Mouse (Mus musculus): ENCODE measurements at regions not wholly inside any gene's neighbourhood (a gene's known extent, or its start where the extent isn't known, plus 50 kb on each side); places are given as distances from the start of the nearest gene placed in this dataset.

GRCm38 (mm10) chr7:70003200-70003986 lies 363.1 kb downstream of the Nr2f2 start:
- DNase-seq (ENCODE audit: low spot score), result no peak

- no peak for DNase-seq (ENCODE audit: low spot score)
These were observed 367.8 kb downstream of the Nr2f2 start for GRCm38 (mm10) chr7:69998756-69999155.

DNA sequence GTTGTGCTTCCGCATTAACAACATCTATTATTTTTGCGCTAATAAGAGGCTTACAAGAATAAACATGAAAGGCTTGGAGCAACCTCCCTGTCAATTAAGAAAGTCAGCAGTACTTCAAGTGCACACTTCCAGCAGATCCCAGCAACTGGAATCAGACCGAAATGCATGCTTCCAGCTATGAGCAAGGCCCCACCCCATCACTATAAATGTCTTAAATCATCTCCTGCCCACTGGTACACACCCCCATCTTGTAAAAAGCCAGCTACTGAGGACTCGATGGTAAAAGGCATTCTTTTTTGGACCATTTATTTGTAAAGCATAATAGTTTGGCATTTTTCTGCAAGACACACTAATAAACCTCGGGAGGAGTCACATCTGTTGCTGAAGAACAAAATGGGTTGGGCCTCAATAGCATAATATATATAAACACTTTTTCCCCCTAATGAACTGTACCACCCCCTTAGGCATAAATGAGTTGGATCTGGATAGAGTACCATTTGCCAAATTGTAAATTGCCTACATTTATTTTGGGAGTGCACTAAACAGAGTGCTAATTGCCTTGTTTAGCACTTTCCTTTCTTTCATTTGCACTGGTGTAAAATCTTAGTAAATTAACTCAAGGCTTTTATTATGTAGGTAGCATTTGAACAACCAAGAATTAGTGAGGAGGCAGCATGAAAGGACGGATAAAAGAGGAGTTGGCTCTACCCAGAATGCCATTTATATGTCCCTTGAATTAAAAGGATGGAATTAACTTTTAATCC lies 371.8 kb downstream of the Nr2f2 start:
- no peak for DNase-seq (ENCODE audit: low spot score)

DNA sequence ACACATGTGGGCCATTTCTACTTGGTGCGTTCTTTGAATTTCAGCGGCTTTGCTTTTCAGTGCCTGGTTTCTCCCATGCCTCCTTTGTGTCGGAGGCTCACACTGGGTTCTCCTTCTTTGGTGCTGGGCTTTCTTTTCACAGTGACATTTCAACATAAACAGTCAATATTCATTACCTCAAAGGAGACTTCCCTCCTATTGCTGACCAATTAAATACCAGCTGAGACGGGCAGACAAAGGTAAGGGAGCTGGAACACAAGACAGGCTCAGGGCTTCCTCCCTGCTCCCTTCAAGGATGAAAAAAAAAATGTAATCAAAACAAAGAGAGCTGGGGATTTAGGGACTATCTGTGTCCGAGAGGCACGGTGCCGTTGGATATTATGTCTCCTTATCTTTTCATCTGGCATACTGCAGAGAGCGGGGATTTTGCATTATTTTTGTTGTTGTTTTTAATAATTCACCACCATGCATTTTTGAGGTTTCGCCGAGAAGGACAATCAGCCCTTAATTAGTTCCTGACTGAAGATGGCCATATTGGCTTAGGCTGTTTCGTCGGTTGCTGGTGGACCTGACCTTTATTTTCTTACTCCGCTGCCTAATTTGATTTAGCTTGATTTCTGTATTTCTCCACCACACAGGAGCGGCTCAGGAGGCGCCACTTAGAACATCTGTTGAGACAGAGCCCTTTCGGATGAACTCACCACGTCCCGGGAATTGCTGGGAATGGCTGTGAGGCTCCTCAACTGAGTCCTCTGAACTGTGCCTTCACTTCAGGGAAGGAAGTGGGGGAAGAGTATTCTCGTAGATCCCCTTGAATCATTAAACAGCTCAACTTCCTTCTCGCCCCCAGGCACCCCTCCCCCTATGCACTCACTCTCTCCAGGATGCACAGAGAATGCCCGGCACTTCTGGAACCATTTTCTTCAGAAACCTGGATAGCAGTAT lies 373.9 kb downstream of the Nr2f2 start:
- no peak for DNase-seq (ENCODE audit: low spot score)

DNA sequence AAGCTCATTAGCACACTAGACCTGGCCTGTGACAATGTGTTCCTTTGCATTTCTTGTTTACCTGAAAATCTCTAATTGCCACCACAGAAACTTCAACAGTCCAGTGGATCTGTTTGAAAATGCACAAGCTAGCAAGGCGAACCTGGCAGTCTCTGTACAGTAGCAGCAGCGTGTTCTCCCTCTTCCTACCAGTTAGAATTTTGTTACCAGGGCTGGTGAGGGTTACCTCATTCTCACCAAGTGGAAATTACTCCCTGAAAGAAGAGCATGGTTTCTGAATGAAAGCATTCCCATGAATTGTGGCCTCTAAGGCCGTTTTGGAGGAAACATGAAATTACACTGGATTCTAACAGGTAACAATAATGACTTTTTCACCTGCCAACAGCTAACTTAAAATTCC lies 374.6 kb downstream of the Nr2f2 start:
- DNase-seq (ENCODE audit: low spot score), result no peak

DNA sequence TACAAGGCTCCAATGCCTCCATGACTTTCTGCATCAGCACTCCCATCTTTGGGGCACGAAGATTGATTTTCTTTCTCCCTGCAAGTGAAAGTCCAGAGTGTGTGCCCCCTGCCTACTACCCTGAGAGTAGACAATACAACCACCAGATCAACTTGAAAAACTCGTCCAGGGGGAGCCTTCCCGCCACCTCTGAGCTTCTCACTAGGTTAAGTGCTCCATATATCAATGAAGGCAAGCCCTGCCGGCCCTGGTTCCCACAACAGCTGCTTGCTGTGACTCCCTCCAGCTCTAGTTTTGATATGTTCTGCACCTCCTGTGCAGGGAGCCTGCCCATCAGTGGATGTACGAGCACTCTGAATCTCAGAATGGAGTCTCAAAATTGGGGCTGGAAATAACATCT lies 377.8 kb downstream of the Nr2f2 start:
- no peak for DNase-seq (ENCODE audit: low spot score)

- no peak for DNase-seq (ENCODE audit: low spot score)
These were observed 385.2 kb downstream of the Nr2f2 start for GRCm38 (mm10) chr7:69981301-69981700.

- no peak for DNase-seq (ENCODE audit: low spot score)
These were observed 390.2 kb downstream of the Nr2f2 start for GRCm38 (mm10) chr7:69976369-69976768.

DNA sequence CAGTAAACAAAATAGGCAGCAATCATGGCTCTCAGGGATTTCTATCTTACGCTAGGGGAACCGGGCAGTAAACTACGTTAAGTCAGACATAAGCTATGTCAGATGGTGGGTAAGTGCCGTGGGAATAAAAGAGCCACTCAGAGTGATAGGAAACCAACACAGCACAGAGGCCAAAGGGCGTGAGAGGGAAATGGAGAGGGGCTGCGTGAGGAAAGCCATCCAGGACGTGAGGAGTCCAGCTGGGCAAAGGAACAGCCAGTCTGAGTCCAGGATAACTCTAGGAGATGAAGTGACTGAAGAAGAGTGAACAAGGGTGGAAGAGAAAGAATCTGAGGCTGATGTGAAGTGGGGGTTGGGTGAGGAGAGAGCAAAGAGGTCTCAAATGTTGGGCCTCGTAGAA lies 402.5 kb downstream of the Nr2f2 start:
- DNase-seq (ENCODE audit: low spot score), result no peak

GRCm38 (mm10) chr7:69950221-69950670 lies 416.3 kb downstream of the Nr2f2 start:
- DNase-seq (ENCODE audit: low spot score), result no peak

DNA sequence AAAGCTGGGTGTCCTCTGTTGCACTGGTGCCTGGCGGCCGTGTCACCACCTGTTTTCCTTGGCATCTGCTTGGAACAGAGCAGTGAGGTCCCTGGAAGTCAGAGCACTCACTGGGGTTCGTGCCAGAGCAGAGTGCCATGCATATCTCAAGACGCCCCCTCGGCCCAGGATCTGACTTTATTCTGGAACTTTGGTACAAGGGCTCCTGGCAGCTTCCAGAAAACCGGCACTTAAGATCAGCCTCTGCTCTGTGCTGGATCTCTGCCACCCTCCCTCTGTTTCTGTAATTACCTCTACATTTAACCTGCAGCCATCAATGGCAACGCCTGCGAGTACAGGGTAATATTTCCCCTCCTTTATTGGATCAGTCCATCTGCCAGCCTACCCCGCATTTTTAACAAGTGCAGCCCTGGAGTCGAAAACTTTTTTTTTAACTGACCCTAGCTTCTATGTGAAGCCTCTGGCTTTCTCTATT lies 416.9 kb downstream of the Nr2f2 start:
- no peak for DNase-seq (ENCODE audit: low spot score)

- no peak for DNase-seq (ENCODE audit: low spot score)
These were observed 420.1 kb downstream of the Nr2f2 start for GRCm38 (mm10) chr7:69946396-69946795.

DNA sequence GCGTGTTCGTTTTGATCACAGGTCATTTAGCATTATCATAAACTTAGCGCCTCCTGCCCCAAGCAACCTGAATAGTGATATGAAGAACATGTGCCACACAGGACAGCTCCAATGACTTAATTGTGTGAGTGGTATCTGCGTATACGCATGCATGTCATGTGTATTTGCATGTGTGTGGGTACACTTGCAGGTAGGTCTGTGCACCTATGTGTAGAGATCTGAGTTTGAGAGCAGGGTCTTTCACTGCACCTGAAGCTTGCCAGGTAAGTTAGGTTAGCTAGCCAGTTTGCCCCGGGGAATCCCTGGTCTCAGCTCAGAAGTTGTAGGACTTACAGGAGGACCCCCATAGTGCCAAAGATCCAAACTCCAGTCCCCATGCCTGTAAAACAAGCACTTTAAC lies 424.7 kb downstream of the Nr2f2 start:
- no peak for DNase-seq (ENCODE audit: low spot score)

GRCm38 (mm10) chr7:69925261-69925660 lies 441.3 kb downstream of the Nr2f2 start:
- DNase-seq (ENCODE audit: low spot score), result no peak

GRCm38 (mm10) chr7:69924551-69924950 lies 442.0 kb downstream of the Nr2f2 start:
- DNase-seq (ENCODE audit: low spot score), result no peak

DNA sequence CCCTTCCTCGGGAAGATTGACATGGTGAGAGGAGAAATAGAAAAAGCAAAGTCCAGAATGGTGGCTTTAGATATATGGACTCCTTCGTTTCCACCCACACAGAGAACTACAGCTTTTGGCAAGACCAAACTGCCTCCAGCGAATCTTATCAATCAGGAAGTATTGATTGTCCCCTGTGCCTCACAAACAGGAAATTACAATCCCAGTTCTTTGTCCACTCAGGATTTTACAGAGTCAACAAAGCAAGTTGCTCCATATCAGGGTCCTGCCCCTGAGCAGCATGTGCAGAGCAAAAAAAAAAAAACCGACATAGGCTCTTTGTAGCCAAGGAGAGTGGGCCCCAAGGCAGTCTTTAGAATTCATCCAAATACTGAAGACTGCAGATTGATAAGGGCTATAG lies 454.8 kb downstream of the Nr2f2 start:
- DNase-seq (ENCODE audit: low spot score), result no peak

DNA sequence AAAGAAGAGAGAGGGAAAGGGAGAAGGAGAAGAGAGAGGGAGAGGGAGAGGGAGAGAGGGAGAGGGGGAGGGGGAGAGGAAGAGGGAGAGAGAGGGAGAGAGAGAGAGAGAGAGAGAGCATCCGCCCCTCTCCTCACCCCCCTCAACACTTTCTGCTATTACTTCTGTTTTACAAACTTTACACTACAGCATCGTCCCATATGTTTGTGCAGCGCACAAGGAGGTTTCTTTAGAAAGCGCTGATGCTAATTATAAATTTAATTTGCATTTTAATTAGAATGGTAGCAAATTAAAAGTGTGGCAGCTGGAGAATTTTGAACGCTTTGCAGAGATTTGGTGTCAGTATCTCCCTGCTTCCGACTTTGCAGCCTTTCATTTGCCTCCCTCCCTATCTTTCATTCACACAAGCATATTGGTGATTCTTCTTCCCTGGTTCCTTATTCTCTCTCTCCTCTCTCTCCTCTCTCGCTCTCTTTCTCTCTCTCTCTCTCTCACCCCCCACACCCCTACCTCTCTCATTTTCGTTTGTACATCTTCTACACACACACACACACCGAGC lies 476.0 kb downstream of the Nr2f2 start:
- no peak for DNase-seq (ENCODE audit: low spot score)

DNA sequence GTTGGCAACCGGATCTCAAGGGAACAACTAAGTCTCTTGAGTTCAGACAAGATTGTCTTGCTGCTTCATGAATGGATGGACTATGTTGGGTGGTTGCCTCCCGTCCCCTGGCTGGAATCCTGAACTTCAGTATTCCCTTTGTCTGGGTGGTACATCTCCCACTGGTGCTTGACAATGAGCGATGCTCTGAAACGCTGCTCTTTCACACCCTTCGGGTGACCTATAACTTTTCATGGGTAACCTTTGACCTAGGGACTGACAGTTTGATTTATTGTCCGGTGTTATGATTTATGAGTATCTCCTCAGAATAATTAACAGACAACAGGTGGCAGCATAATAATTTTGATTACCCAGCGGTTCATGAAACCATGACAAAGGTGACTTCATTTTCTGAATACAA lies 478.3 kb downstream of the Nr2f2 start:
- no peak for DNase-seq (ENCODE audit: low spot score)

GRCm38 (mm10) chr7:69877031-69877430 lies 489.5 kb downstream of the Nr2f2 start:
- DNase-seq (ENCODE audit: low spot score), result no peak

GRCm38 (mm10) chr7:69865801-69866200 lies 500.7 kb downstream of the Nr2f2 start:
- DNase-seq (ENCODE audit: low spot score), result no peak

DNA sequence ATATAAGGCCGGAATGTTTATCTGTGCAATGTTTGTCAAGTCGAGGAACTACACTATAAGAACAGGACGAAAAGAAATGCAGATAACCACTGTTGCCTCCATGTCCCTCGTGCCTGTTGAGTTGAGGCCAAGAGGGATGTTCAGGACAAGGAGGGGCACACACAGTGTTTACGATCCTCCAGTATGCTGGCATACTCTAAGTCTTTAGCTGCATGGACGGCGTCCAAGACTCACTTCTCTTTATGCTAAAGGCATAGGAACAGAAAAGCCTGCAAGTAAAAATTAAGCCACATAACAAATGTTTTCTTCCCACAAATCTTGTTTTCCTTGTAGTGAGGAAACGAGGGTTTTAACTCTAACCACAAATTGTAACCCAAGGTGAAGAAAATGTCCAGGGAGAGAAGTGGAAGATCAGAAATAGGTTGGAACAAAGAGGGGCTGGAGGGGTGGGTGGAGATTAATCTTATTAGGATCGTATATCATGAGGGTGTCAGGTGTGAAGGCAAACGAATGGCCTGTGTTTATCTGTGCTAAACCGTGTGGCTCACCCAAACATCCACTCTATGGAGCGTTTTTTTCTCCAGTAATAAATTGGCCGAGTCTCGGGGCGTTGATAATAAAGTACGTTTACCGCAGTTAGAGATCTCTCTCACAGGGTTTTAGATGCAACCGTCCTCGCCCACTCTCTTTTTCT lies 521.8 kb downstream of the Nr2f2 start:
- DNase-seq (ENCODE audit: low spot score), result no peak

All from lung, postnatal 25 days (tissue).